Mouse (Mus musculus) embryo, embryonic 11 days (tissue): ENCODE data around the gene Gm4353.
A peak's percentile ranks its signal among the peaks of the same experiment; 100 is the strongest.
"Not testable (repeated sequence)": the region's sequence is repeated elsewhere in the genome, so short reads cannot be mapped to it uniquely, and the experiment has no call there.

Source experiments
- DNase-seq: peaks from one replicate; pipeline ENCODE4 v3.0.0-alpha.2; 2015

Gene Gm4353

GRCm38 (mm10) chr7:116084366-116084765 is at the start of gene Gm4353:
Gene Gm4353, minus strand, starts transcription at chr7:116084635.
- not testable (repeated sequence) for DNase-seq

GRCm38 (mm10) chr7:116132078-116132477 is 47.6 kb upstream of the Gm4353 start:
- peak; percentile 87 for DNase-seq

GRCm38 (mm10) chr7:116131390-116131789 is 47.0 kb upstream of the Gm4353 start:
- peak; percentile 52 for DNase-seq

GRCm38 (mm10) chr7:116129374-116129773 is 44.9 kb upstream of the Gm4353 start:
- no peak for DNase-seq

GRCm38 (mm10) chr7:116128286-116128685 is 43.9 kb upstream of the Gm4353 start:
- no peak for DNase-seq

- DNase-seq = no peak
Observed at GRCm38 (mm10) chr7:116127052-116127451, 42.6 kb upstream of the Gm4353 start.

- DNase-seq = no peak
Observed at GRCm38 (mm10) chr7:116125671-116126070, 41.2 kb upstream of the Gm4353 start.

GRCm38 (mm10) chr7:116124057-116124456 is 39.6 kb upstream of the Gm4353 start:
- DNase-seq = no peak

GRCm38 (mm10) chr7:116123597-116123985 is 39.2 kb upstream of the Gm4353 start:
- no peak for DNase-seq

GRCm38 (mm10) chr7:116122981-116123596 is 38.7 kb upstream of the Gm4353 start:
- no peak for DNase-seq

- DNase-seq = no peak
Observed at GRCm38 (mm10) chr7:116121202-116121601, 36.8 kb upstream of the Gm4353 start.

GRCm38 (mm10) chr7:116120737-116121136 is 36.3 kb upstream of the Gm4353 start:
- no peak for DNase-seq

- no peak for DNase-seq
Observed at GRCm38 (mm10) chr7:116119306-116119857, 34.9 kb upstream of the Gm4353 start.

- no peak for DNase-seq
Observed at GRCm38 (mm10) chr7:116115991-116116390, 31.6 kb upstream of the Gm4353 start.

GRCm38 (mm10) chr7:116115216-116115930 is 30.9 kb upstream of the Gm4353 start:
- no peak for DNase-seq

- no peak for DNase-seq
Observed at GRCm38 (mm10) chr7:116111546-116111945, 27.1 kb upstream of the Gm4353 start.

GRCm38 (mm10) chr7:116110661-116111060 is 26.2 kb upstream of the Gm4353 start:
- no peak for DNase-seq

GRCm38 (mm10) chr7:116103091-116103490 is 18.7 kb upstream of the Gm4353 start:
- DNase-seq = no peak

GRCm38 (mm10) chr7:116099952-116100528 is 15.6 kb upstream of the Gm4353 start:
- no peak for DNase-seq

GRCm38 (mm10) chr7:116093466-116093850 is 9.0 kb upstream of the Gm4353 start:
- DNase-seq = no peak

- DNase-seq = peak; percentile 98
Observed at GRCm38 (mm10) chr7:116092710-116093465, 8.5 kb upstream of the Gm4353 start.

GRCm38 (mm10) chr7:116060739-116061138 is 23.7 kb downstream of the Gm4353 start:
- DNase-seq = no peak

GRCm38 (mm10) chr7:116040470-116041019 is 43.9 kb downstream of the Gm4353 start:
- DNase-seq = no peak
